Comparison of ENCODE assay signal across 20 mouse cellular contexts in genomic region chr17:12294424-12294823, GRCm38 (mm10). TPM values are rescaled to one million over a fixed set of nuclear protein-coding genes. Genes with fewer than 3 reads are reported as not detected.
A peak's percentile ranks its signal among the peaks of the same experiment; 100 is the strongest.
DNase-seq lines count a peak whose midpoint lies in the region; ATAC-seq and TF ChIP-seq lines count a peak whose summit lies in the region.
"Had no signal": no experiment of that assay in that cellular context is flagged by ENCODE, and none has a peak within 500 bp of the region (broad histone marks: within the 10 kb centered on the region; RNA-seq: fewer than 3 reads in every experiment).

No protein-coding gene starts in this region.

- H3K4me1 ChIP-seq in kidney, adult 2 months (ENCODE audit: control insufficient read depth, insufficient read depth, low read length), result peaks cover 40% of the 10 kb centered on the region
- H3K4me1 ChIP-seq in kidney, embryonic 15.5 days, result peaks cover 43% of the 10 kb centered on the region

- no peak; the same call in 1 of the 2 replicates for ATAC-seq in kidney, embryonic 15.5 days (replicated peaks; ENCODE audit: low FRiP score)
- ATAC-seq in megakaryocyte-erythroid progenitor cell, adult 5-6 weeks (replicated peaks; ENCODE audit: low FRiP score, low TSS enrichment, poor library complexity, severe bottlenecking), result no peak
- ATAC-seq: activated CD4-positive, CD25-positive, alpha-beta regulatory T cell, adult 4 months; forebrain, embryonic 13.5 days; forebrain, postnatal 0 days; Patski had no signal

- no peaks in the 10 kb centered on the region for H3K36me3 ChIP-seq in kidney, adult 2 months (ENCODE audit: control insufficient read depth, insufficient read depth, low read length)
- no peaks in the 10 kb centered on the region for H3K36me3 ChIP-seq in kidney, embryonic 15.5 days
- H3K36me3 ChIP-seq: heart, embryonic 15.5 days; hindbrain, embryonic 15.5 days had no signal

- no peaks in the 10 kb centered on the region for H3K9me3 ChIP-seq in kidney, embryonic 15.5 days (replicated peaks)
- H3K9me3 ChIP-seq: forebrain, embryonic 13.5 days; heart, embryonic 15.5 days; hindbrain, embryonic 15.5 days had no signal

- no peak for TF ChIP-seq CTCF in kidney, adult 2 months (conservative IDR thresholded peaks at IDR 0.05; ENCODE audit: insufficient read depth, insufficient read length, low read depth, low read length)

- no peak overlapping the region for H3K9ac ChIP-seq in kidney, embryonic 15.5 days
- H3K9ac ChIP-seq: forebrain, embryonic 13.5 days; forebrain, postnatal 0 days; hindbrain, embryonic 15.5 days had no signal

- no peak overlapping the region for H3K4me2 ChIP-seq in kidney, embryonic 15.5 days
- H3K4me2 ChIP-seq: forebrain, embryonic 13.5 days; heart, embryonic 11.5 days; heart, embryonic 15.5 days; hindbrain, embryonic 15.5 days had no signal

- no peaks in the 10 kb centered on the region for H3K27me3 ChIP-seq in kidney, adult 2 months (replicated peaks; ENCODE audit: control insufficient read depth, insufficient read depth, low read length)
- H3K27me3 ChIP-seq in kidney, embryonic 15.5 days, result no peaks in the 10 kb centered on the region
- H3K27me3 ChIP-seq: forebrain, embryonic 13.5 days; heart, embryonic 15.5 days; hindbrain, embryonic 15.5 days; Patski had no signal

- DNase-seq in gastrocnemius, adult 18-20 months (ENCODE audit: low spot score), result peak; percentile 43
- no peak for DNase-seq in gastrocnemius, postnatal 4 days (ENCODE audit: low spot score in 2 of 2)
- DNase-seq in kidney, adult 2 months, result peak; percentile 36
- DNase-seq in testis, postnatal 10 days (ENCODE audit: low spot score), result peak; percentile 32
- no peak for DNase-seq in testis, postnatal 14 days (ENCODE audit: low spot score)
- DNase-seq: adrenal gland, postnatal 14 days; cerebellum, adult 11-12 months; cerebellum, adult 9-10 months; cerebellum, postnatal 25 days; forebrain, postnatal 0 days; heart, adult 2 months; heart, postnatal 14 days had no signal

- H3K27ac ChIP-seq in kidney, adult 2 months (ENCODE audit: insufficient read depth, low read depth, low read length), result no peak overlapping the region
- no peak overlapping the region for H3K27ac ChIP-seq in kidney, embryonic 15.5 days
- H3K27ac ChIP-seq: forebrain, embryonic 13.5 days; heart, adult 2 months; hindbrain, embryonic 15.5 days had no signal

- H3K4me3 ChIP-seq in kidney, adult 2 months (ENCODE audit: insufficient read depth, low read depth, low read length), result no peak overlapping the region
- H3K4me3 ChIP-seq in kidney, embryonic 15.5 days (replicated peaks), result no peak overlapping the region
- H3K4me3 ChIP-seq: forebrain, embryonic 13.5 days; heart, adult 2 months; heart, embryonic 15.5 days; hindbrain, embryonic 15.5 days had no signal

- 59% methylated on average over 7 of the region's 7 CpGs for WGBS in kidney, adult 2 months
- 68% methylated on average over 7 of the region's 7 CpGs for WGBS in kidney, embryonic 15.5 days

- TF ChIP-seq POLR2A in kidney, adult 2 months (IDR thresholded peaks at IDR 0.05; ENCODE audit: low read depth, low read length), result no peak

RNA-seq across cellular contexts. Expression of gene Map3k4, which starts 24.2 kb away (rescaled TPM):
- 10 to 100 TPM; 31.5 to 39.0 TPM for total RNA-seq in gastrocnemius, adult 18-20 months (2021)
- total RNA-seq in gastrocnemius, postnatal 4 days (2021), result 10 to 100 TPM; 26.1 to 32.0 TPM
- polyA plus RNA-seq in kidney, adult 2 months (2012; rRNA removed), result 17.6 and 26.2 TPM in 2 replicates
- polyA plus RNA-seq in kidney, embryonic 15.5 days (2015; fragmentation: Nextera tagmentation; extraction: Ambion mirVana), result 46.9 and 50.2 TPM in 2 replicates
- 18.8 and 19.9 TPM in 2 replicates for total RNA-seq in megakaryocyte-erythroid progenitor cell, adult 5-6 weeks (2014; fragmentation: Nextera tagmentation)
- 18.2 and 20.2 TPM in 2 replicates for total RNA-seq in megakaryocyte-erythroid progenitor cell, adult 5-6 weeks (2017)

Comparison
In these comparisons a context has a peak if more than half of its experiments do, and no peak if none do; other contexts are left out.
1. DNase-seq: peak in gastrocnemius, adult 18-20 months (single experiment), kidney, adult 2 months (single experiment) and testis, postnatal 10 days (single experiment); none in gastrocnemius, postnatal 4 days (0 of 2) and testis, postnatal 14 days (single experiment).